Mouse (Mus musculus): ENCODE results near the gene Cep128. TPM values are rescaled to one million over a fixed set of nuclear protein-coding genes. Genes with fewer than 3 reads are reported as not detected.
A peak's percentile ranks its signal among the peaks of the same experiment; 100 is the strongest.

The Cep128 gene
- polyA plus RNA-seq, 1 experiment from 2014 or later, result 10.2 TPM

DNA sequence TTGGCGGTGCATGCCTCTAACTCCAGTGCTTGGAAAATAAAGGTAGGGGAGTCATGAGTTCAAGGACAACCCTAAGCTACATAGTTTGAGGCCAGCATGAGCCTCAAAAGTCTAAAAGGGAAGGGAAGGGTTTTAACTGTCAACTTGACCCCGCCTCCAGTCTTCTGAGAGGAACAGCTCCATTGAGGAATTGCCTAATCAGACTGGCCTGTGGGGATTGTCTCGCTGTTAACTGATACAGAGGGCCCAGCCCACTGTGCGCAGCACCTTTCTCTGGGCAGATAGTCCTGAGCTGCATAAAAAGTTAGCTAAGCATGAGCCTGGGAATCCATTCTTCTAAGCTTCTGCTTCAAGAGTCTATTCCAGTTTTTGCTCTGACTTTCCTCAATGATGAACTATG, 56.7 kb downstream of the Cep128 start:
- no peaks in the 10 kb centered on the region for H3K27me3 ChIP-seq (ENCODE audit: control insufficient read depth, insufficient read depth, low read length)
- H3K9me3 ChIP-seq (ENCODE audit: control insufficient read depth, low read depth, low read length), result no peaks in the 10 kb centered on the region
- no peaks in the 10 kb centered on the region for H3K4me1 ChIP-seq (ENCODE audit: control insufficient read depth, insufficient read depth, low read length)
- ATAC-seq (ENCODE audit: insufficient number of reproducible peaks, insufficient read depth, low FRiP score, low read depth), result no peak
- no peak overlapping the region for H3K4me2 ChIP-seq (replicated peaks; ENCODE audit: low read depth, low read length)
- 73% methylated on average over 4 of the region's 4 CpGs for WGBS
- no peak overlapping the region for H3K4me3 ChIP-seq (ENCODE audit: low read depth, low read length)
- no peaks in the 10 kb centered on the region for H3K36me3 ChIP-seq (ENCODE audit: control insufficient read depth, insufficient read depth, low read length)
- H3K27ac ChIP-seq (ENCODE audit: low read length), result no peak overlapping the region
- no peak overlapping the region for H3K9ac ChIP-seq (replicated peaks; ENCODE audit: low read depth, low read length)

DNA sequence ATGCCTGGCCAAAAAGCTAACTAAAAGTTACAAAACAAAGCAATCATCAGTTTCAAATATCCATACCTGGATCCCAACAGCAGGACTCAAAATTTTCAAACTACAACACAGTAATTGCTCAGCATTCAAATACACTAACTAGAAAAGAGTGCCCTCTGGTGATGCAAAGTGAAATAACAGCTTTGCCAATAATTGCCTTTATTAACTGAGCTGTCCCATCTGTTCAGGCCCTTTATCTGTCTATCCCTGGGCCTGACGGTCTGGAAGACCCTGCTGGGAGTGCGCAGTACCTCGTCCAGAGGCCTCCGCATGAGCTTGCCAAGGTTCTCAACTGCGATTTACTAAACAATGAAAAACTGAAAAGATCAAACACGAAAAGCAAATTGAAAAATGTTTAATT, 58.1 kb downstream of the Cep128 start:
- no peak overlapping the region for H3K9ac ChIP-seq (replicated peaks; ENCODE audit: low read depth, low read length)
- H3K4me3 ChIP-seq (ENCODE audit: low read depth, low read length), result no peak overlapping the region
- H3K36me3 ChIP-seq (ENCODE audit: control insufficient read depth, insufficient read depth, low read length), result no peaks in the 10 kb centered on the region
- H3K27me3 ChIP-seq (ENCODE audit: control insufficient read depth, insufficient read depth, low read length), result no peaks in the 10 kb centered on the region
- H3K27ac ChIP-seq (ENCODE audit: low read length), result no peak overlapping the region
- no peaks in the 10 kb centered on the region for H3K9me3 ChIP-seq (ENCODE audit: control insufficient read depth, low read depth, low read length)
- H3K4me2 ChIP-seq (replicated peaks; ENCODE audit: low read depth, low read length), result no peak overlapping the region
- ATAC-seq (ENCODE audit: insufficient number of reproducible peaks, insufficient read depth, low FRiP score, low read depth), result no peak
- WGBS, result 37% methylated on average over 6 of the region's 6 CpGs
- H3K4me1 ChIP-seq (ENCODE audit: control insufficient read depth, insufficient read depth, low read length), result no peaks in the 10 kb centered on the region

DNA sequence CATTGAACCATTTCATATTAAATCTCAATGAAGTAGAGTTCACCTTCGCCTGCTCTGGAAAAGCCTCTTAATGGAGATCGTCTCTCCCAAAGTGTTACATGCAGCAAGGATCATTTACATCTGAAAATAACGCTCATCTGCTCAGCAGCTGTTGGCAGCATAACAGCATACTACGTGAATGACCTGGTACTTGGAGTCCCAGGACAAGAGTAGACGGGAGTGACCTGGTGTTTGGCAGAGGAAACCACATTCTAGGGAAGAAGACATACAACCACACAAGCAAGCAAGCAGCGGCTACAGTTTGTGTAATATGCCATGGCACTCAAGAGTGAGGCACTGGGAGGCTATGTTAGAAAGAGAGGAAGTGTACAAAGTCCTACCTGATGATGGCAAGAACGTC, 69.2 kb downstream of the Cep128 start:
- ATAC-seq (ENCODE audit: insufficient number of reproducible peaks, insufficient read depth, low FRiP score, low read depth), result no peak
- H3K27ac ChIP-seq (ENCODE audit: low read length), result no peak overlapping the region
- H3K36me3 ChIP-seq (ENCODE audit: control insufficient read depth, insufficient read depth, low read length), result no peaks in the 10 kb centered on the region

DNA sequence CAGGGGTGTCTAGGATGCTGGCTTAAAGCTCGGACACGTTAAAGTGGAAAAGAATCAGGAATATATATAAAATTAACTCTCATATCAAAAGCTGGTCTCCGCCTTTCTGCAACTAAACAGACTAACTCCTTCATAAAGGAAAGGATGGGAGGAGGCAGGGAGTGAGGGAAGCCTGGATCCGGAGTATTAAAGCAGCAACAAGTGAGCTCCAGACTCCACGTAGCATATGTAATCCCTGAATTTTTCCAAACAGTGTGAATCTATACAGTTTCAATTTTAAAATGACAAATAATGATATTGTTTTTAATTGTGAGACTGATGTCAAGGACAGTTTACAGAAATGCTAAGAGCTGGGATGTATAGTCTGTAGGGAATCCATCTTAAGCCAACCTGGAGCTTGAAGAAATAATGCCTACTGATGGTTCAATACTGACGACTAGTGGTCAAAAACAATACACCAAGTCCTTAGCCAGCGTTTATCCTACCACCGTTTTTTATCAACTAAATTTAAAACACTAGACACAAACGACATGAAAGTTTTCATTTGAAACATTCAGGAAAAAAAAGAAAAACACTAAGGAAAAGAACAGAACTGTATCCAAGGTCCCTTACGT, 70.1 kb downstream of the Cep128 start:
- WGBS, result 42% methylated on average over 10 of the region's 10 CpGs
- H3K27me3 ChIP-seq (ENCODE audit: control insufficient read depth, insufficient read depth, low read length), result no peaks in the 10 kb centered on the region

More for the DNA sequence above, 69.2 kb downstream of the Cep128 start:
- H3K9ac ChIP-seq (replicated peaks; ENCODE audit: low read depth, low read length), result no peak overlapping the region
- H3K9me3 ChIP-seq (ENCODE audit: control insufficient read depth, low read depth, low read length), result no peaks in the 10 kb centered on the region
- H3K27me3 ChIP-seq (ENCODE audit: control insufficient read depth, insufficient read depth, low read length), result no peaks in the 10 kb centered on the region
- H3K4me3 ChIP-seq (ENCODE audit: low read depth, low read length), result no peak overlapping the region
- no peaks in the 10 kb centered on the region for H3K4me1 ChIP-seq (ENCODE audit: control insufficient read depth, insufficient read depth, low read length)
- 81% methylated on average over 7 of the region's 7 CpGs for WGBS
- no peak overlapping the region for H3K4me2 ChIP-seq (replicated peaks; ENCODE audit: low read depth, low read length)

DNA sequence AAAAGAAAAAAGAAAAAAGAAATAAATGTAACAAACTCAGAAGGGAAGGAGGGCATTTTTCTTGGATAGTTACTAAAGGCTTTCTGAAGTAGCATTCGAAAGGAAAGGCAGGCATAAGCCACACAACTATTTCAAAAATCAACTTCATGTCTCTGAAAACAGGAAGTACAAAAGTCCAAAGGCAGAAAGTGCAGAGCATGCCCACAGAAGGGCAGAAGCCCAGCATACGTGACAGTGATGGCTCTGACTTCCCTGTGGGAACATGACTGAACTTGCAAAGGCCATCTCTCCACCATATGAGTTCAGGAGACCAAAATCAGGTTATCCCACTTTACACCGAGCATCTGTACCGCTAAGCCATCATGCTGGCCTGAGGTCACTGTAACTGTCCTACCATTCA, 71.6 kb downstream of the Cep128 start:
- no peak overlapping the region for H3K9ac ChIP-seq (replicated peaks; ENCODE audit: low read depth, low read length)
- WGBS, result 85% methylated on average over 4 of the region's 4 CpGs
- H3K36me3 ChIP-seq (ENCODE audit: control insufficient read depth, insufficient read depth, low read length), result no peaks in the 10 kb centered on the region
- no peaks in the 10 kb centered on the region for H3K4me1 ChIP-seq (ENCODE audit: control insufficient read depth, insufficient read depth, low read length)
- H3K27ac ChIP-seq (ENCODE audit: low read length), result no peak overlapping the region
- ATAC-seq (ENCODE audit: insufficient number of reproducible peaks, insufficient read depth, low FRiP score, low read depth), result no peak
- no peaks in the 10 kb centered on the region for H3K9me3 ChIP-seq (ENCODE audit: control insufficient read depth, low read depth, low read length)
- no peaks in the 10 kb centered on the region for H3K27me3 ChIP-seq (ENCODE audit: control insufficient read depth, insufficient read depth, low read length)
- H3K4me3 ChIP-seq (ENCODE audit: low read depth, low read length), result no peak overlapping the region
- H3K4me2 ChIP-seq (replicated peaks; ENCODE audit: low read depth, low read length), result no peak overlapping the region

More for the DNA sequence above, 70.1 kb downstream of the Cep128 start:
- Histone ChIP-seq H3K9me3 (ENCODE audit: control insufficient read depth, low read depth, low read length) (no peaks in the 10 kb centered on the region), H3K27ac (ENCODE audit: low read length) (no peak overlapping the region), H3K9ac (replicated peaks; ENCODE audit: low read depth, low read length) (no peak overlapping the region), H3K4me3 (ENCODE audit: low read depth, low read length) (no peak overlapping the region), H3K36me3 (ENCODE audit: control insufficient read depth, insufficient read depth, low read length) (no peaks in the 10 kb centered on the region), H3K4me1 (ENCODE audit: control insufficient read depth, insufficient read depth, low read length) (no peaks in the 10 kb centered on the region), H3K4me2 (replicated peaks; ENCODE audit: low read depth, low read length) (no peak overlapping the region)
- ATAC-seq (ENCODE audit: insufficient number of reproducible peaks, insufficient read depth, low FRiP score, low read depth), result peak; percentile 58; the same call in 1 of the 2 replicates

DNA sequence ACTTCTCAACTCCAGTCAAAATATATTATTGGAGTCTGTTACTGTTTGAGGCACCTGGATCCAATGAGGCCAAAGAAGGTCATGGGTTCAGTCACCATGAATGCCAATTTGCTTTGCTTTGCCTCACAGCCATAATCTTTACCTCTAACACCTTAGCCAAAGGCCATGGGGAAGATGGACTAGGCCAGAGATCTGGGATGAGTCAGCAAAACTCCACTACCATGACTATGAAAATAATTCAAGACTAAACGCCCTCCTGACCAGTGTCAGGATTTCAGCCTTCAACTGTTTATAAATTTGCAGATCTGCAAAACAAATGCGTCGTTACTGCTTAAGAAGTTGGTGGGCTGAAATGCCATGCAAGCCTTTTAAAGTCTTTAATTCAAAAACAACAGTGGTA, 76.5 kb downstream of the Cep128 start:
- H3K36me3 ChIP-seq (ENCODE audit: control insufficient read depth, insufficient read depth, low read length), result no peaks in the 10 kb centered on the region
- no peak for ATAC-seq (ENCODE audit: insufficient number of reproducible peaks, insufficient read depth, low FRiP score, low read depth)
- no peaks in the 10 kb centered on the region for H3K9me3 ChIP-seq (ENCODE audit: control insufficient read depth, low read depth, low read length)
- WGBS, result 64% methylated on average over 3 of the region's 3 CpGs
- H3K27ac ChIP-seq (ENCODE audit: low read length), result no peak overlapping the region
- H3K4me3 ChIP-seq (ENCODE audit: low read depth, low read length), result no peak overlapping the region
- H3K27me3 ChIP-seq (ENCODE audit: control insufficient read depth, insufficient read depth, low read length), result no peaks in the 10 kb centered on the region
- H3K4me1 ChIP-seq (ENCODE audit: control insufficient read depth, insufficient read depth, low read length), result no peaks in the 10 kb centered on the region
- no peak overlapping the region for H3K9ac ChIP-seq (replicated peaks; ENCODE audit: low read depth, low read length)
- no peak overlapping the region for H3K4me2 ChIP-seq (replicated peaks; ENCODE audit: low read depth, low read length)

DNA sequence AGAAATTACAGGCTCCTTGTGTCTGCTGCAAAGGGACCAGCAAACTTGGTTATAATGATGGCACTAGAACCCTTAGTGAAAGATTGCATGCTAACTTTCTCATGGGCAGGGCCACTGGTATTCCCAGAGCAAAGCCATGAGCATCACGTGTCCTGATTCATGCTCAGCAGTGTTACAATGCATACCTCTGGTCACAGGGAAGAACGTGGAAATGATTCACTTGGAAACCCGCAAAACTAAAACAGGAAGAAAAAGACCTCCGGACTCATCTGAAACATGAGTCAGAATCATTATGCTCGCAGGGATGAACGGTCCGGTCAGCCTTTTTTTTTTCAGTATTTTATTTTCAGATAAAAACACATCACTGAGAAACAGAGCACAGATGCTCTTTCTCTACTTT, 78.4 kb downstream of the Cep128 start:
- Histone ChIP-seq H3K4me2 (replicated peaks; ENCODE audit: low read depth, low read length) (no peak overlapping the region), H3K9me3 (ENCODE audit: control insufficient read depth, low read depth, low read length) (no peaks in the 10 kb centered on the region), H3K4me3 (ENCODE audit: low read depth, low read length) (no peak overlapping the region), H3K27ac (ENCODE audit: low read length) (no peak overlapping the region), H3K36me3 (ENCODE audit: control insufficient read depth, insufficient read depth, low read length) (no peaks in the 10 kb centered on the region), H3K9ac (replicated peaks; ENCODE audit: low read depth, low read length) (no peak overlapping the region), H3K27me3 (ENCODE audit: control insufficient read depth, insufficient read depth, low read length) (no peaks in the 10 kb centered on the region), H3K4me1 (ENCODE audit: control insufficient read depth, insufficient read depth, low read length) (no peaks in the 10 kb centered on the region)
- no peak for ATAC-seq (ENCODE audit: insufficient number of reproducible peaks, insufficient read depth, low FRiP score, low read depth)
- 77% methylated on average over 7 of the region's 7 CpGs for WGBS

DNA sequence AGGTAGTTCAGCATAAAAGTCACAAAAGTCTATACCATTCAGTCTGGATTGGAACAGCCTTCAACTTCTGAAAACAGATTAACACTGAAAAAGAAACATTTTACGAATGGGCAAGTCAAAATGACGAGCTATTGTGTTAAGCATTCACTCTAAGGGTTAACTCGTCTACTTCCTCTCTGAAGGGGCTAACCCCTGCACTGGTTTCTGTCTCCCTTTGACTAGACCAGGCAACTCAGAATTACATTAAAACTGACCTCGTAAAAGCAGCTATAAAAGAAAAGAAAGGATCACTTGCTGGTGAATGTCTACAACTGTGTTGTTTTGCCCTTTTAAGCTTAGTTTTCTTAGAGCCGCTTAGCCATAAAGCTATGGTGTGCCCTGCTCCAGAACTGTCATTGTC, 79.2 kb downstream of the Cep128 start:
- Histone ChIP-seq H3K9ac (replicated peaks; ENCODE audit: low read depth, low read length) (no peak overlapping the region), H3K27me3 (ENCODE audit: control insufficient read depth, insufficient read depth, low read length) (no peaks in the 10 kb centered on the region), H3K4me2 (replicated peaks; ENCODE audit: low read depth, low read length) (no peak overlapping the region), H3K4me3 (ENCODE audit: low read depth, low read length) (no peak overlapping the region), H3K27ac (ENCODE audit: low read length) (no peak overlapping the region), H3K4me1 (ENCODE audit: control insufficient read depth, insufficient read depth, low read length) (no peaks in the 10 kb centered on the region), H3K9me3 (ENCODE audit: control insufficient read depth, low read depth, low read length) (no peaks in the 10 kb centered on the region), H3K36me3 (ENCODE audit: control insufficient read depth, insufficient read depth, low read length) (no peaks in the 10 kb centered on the region)
- 73% methylated on average over 5 of the region's 5 CpGs for WGBS
- no peak for ATAC-seq (ENCODE audit: insufficient number of reproducible peaks, insufficient read depth, low FRiP score, low read depth)

DNA sequence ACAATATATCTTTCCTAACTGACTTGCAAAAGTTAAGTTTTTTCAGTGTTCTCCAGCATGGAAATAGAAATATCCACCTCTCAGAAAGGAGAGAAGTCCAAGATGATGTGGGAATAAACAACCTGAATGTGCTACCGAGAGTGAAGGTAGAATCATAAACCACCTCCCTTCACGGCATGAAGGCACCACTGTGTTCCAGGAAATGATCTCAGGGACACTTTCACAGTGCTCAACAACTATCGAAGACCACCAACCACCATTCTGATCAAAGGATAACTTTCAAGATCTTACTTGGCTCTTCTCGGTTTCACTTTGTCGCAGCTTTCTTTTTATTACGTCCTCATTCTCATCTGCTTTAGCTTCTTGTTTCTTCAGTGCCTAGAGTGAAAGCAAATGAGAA, 85.5 kb downstream of the Cep128 start:
- Histone ChIP-seq H3K27me3 (ENCODE audit: control insufficient read depth, insufficient read depth, low read length) (no peaks in the 10 kb centered on the region), H3K27ac (ENCODE audit: low read length) (no peak overlapping the region), H3K9ac (replicated peaks; ENCODE audit: low read depth, low read length) (no peak overlapping the region), H3K4me2 (replicated peaks; ENCODE audit: low read depth, low read length) (no peak overlapping the region), H3K4me3 (ENCODE audit: low read depth, low read length) (no peak overlapping the region), H3K4me1 (ENCODE audit: control insufficient read depth, insufficient read depth, low read length) (no peaks in the 10 kb centered on the region), H3K36me3 (ENCODE audit: control insufficient read depth, insufficient read depth, low read length) (no peaks in the 10 kb centered on the region), H3K9me3 (ENCODE audit: control insufficient read depth, low read depth, low read length) (no peaks in the 10 kb centered on the region)
- 95% methylated on average over 6 of the region's 6 CpGs for WGBS
- ATAC-seq (ENCODE audit: insufficient number of reproducible peaks, insufficient read depth, low FRiP score, low read depth), result no peak
